Mouse (Mus musculus) CH12.LX (cell line): ENCODE measurements around the gene Usp39.

Experiments
- CTCF ChIP-seq, 2 experiments: IDR thresholded peaks in 1 of 2; conservative IDR thresholded peaks in 1 of 2; 2 replicates each; pipeline ENCODE4 v1.5.1; 2011 to 2012; ENCODE audit warnings: low read depth in 2 of 2, low read length in 2 of 2, improper control_type of control experiment in 1 of 2, inconsistent platforms in 1 of 2, mild to moderate bottlenecking in 1 of 2, moderate library complexity in 1 of 2
- EP300 ChIP-seq: IDR thresholded peaks from 2 replicates; pipeline ENCODE4 v1.6.1; 2011; ENCODE audit warnings: low read length, improper control_type of control experiment
- MAX ChIP-seq: IDR thresholded peaks from 2 replicates; pipeline ENCODE4 v1.6.1; 2011; ENCODE audit warnings: low read length, improper control_type of control experiment
- MAZ ChIP-seq: IDR thresholded peaks from 2 replicates; pipeline ENCODE4 v1.6.1; 2012; ENCODE audit warnings: low read depth, mild to moderate bottlenecking, inconsistent platforms, low read length, improper control_type of control experiment, moderate library complexity
- NRF1 ChIP-seq: IDR thresholded peaks from 2 replicates; pipeline ENCODE4 v1.6.1; 2014; ENCODE audit warnings: low read depth, mild to moderate bottlenecking, inconsistent platforms, low read length, improper control_type of control experiment, moderate library complexity
- POLR2A ChIP-seq: IDR thresholded peaks from 2 replicates; pipeline ENCODE4 v1.6.1; 2011; ENCODE audit warnings: low read depth, mild to moderate bottlenecking, improper control_type of control experiment, low read length

- TF ChIP-seq CTCF (conservative IDR thresholded peaks at IDR 0.05 in 1 of 2, IDR thresholded peaks at IDR 0.05 in 1 of 2; ENCODE audit: low read depth in 2 of 2, low read length in 2 of 2) (no peak), POLR2A (no peak), MAZ (no peak), EP300 (no peak), MAX (no peak), NRF1 (no peak)
Measured at GRCm38 (mm10) chr6:72354025-72354424, 9.0 kb upstream of the Usp39 start.
